Mouse (Mus musculus): ENCODE measurements around the gene Rasgef1a.

The Rasgef1a gene

DNA sequence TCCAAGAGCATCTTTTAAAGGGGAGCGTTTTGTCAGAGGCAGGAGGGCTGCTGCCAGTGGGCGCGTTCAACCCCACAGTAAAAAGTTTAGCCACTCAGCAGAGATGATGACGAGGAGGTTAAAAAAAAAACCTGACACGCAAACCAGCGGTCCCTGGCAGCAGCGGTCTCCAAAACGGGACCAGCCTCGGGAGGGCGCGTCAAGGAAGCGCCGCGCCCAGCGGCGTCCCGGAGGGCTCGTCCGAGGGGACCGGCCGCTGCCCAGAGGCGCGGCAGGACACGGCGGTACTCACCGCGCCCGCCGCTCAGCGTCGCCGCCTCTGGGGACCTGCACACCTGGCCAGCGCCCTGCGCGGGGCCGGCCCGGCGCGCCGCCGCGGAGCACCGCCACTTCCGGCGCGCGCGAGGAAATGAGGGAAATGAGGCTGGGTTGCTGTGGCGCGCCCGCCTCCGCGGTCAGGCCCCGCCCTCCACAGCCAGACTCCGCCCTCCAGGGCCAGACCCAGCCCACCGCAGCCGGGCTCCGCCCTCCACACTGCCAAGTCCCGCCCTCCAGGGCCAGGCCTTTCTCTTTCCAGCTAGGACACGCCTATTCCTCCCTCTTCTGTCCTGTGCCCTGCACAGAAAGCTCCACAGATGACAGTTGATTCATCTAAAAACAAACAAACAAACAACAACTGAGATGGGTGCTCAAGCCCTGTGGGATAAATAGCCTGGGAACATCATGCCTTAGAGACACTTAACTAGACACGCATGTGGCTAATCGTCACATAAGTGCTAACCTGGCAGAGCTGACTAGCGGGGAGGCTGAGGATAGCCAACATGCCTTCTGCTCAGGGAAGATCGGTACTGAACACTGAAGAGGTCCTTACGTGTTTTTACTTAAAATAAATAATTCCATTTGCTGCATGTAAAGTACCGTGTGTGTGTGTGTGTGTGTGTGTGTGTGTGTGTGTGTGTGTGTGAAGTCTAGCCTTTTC, 127.8 kb downstream of the Rasgef1a start, which contains the start of gene Csgalnact2:
Gene Csgalnact2, minus strand, starts transcription at position 410 of the 979 bp plus-strand sequence.
- DNase-seq = peak; percentile 94 to 95

DNA sequence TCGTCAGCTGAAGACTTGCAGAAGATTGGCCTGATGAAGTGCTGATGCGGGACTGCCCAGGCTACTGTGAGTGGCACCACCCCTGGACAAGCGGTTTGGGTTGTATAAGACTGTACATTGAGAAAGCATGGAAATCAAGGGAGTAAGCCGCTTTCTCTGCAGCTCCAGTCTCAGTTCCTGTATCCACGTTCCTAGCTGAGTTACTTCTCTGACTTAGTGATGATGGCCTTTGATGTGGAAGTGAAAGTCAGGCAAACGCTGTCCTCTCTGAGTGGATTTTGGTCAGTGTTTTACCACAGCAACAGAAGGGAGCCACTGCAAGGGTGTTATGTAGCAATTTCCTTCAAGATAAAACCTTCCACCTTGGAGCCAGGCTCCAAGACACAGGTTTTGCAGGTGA, 129.7 kb downstream of the Rasgef1a start:
- DNase-seq = no peak

Measured in kidney, postnatal 25 days (tissue).